Mouse (Mus musculus) right cerebral cortex, postnatal 4 days (tissue): ENCODE measurements around the gene Sh3d19.
"Not testable (repeated sequence)": the region's sequence is repeated elsewhere in the genome, so short reads cannot be mapped to it uniquely, and the experiment has no call there.

Source experiments
- DNase-seq: peaks from one replicate; pipeline ENCODE4 v3.0.0-alpha.2; 2022

The Sh3d19 gene

GRCm38 (mm10) chr3:85981761-85982160 lies 10.9 kb downstream of the Sh3d19 start:
- not testable (repeated sequence) for DNase-seq

- DNase-seq: no peak
Measured at GRCm38 (mm10) chr3:85984537-85984936, 13.6 kb downstream of the Sh3d19 start.

GRCm38 (mm10) chr3:85987225-85987624 lies 16.3 kb downstream of the Sh3d19 start:
- no peak for DNase-seq

- no peak for DNase-seq
Measured at GRCm38 (mm10) chr3:85991140-85991801, 20.4 kb downstream of the Sh3d19 start.

- DNase-seq: no peak
Measured at GRCm38 (mm10) chr3:85991802-85992156, 20.9 kb downstream of the Sh3d19 start.

GRCm38 (mm10) chr3:85993744-85994143 lies 22.8 kb downstream of the Sh3d19 start:
- no peak for DNase-seq

- no peak for DNase-seq
Measured at GRCm38 (mm10) chr3:85994645-85995044, 23.7 kb downstream of the Sh3d19 start.

GRCm38 (mm10) chr3:86001271-86001670 lies 30.4 kb downstream of the Sh3d19 start:
- no peak for DNase-seq

GRCm38 (mm10) chr3:86002423-86002822 lies 31.5 kb downstream of the Sh3d19 start, which contains the start of gene Prss48:
Gene Prss48 (minus strand): TSS chr3:86002491.
- peak; percentile 6 for DNase-seq

- no peak for DNase-seq
Measured at GRCm38 (mm10) chr3:86002940-86003339, 32.0 kb downstream of the Sh3d19 start.

GRCm38 (mm10) chr3:86004751-86005150 lies 33.8 kb downstream of the Sh3d19 start:
- DNase-seq: no peak

- no peak for DNase-seq
Measured at GRCm38 (mm10) chr3:86010618-86011017, 39.7 kb downstream of the Sh3d19 start.

- no peak for DNase-seq
Measured at GRCm38 (mm10) chr3:86011373-86011772, 40.5 kb downstream of the Sh3d19 start.

GRCm38 (mm10) chr3:86011833-86012232 lies 40.9 kb downstream of the Sh3d19 start:
- no peak for DNase-seq

- DNase-seq: no peak
Measured at GRCm38 (mm10) chr3:86013837-86014236, 42.9 kb downstream of the Sh3d19 start.

GRCm38 (mm10) chr3:86016965-86017364 lies 46.1 kb downstream of the Sh3d19 start:
- no peak for DNase-seq

GRCm38 (mm10) chr3:86017484-86017883 lies 46.6 kb downstream of the Sh3d19 start:
- no peak for DNase-seq

- no peak for DNase-seq
Measured at GRCm38 (mm10) chr3:86020921-86021650, 50.2 kb downstream of the Sh3d19 start.

- no peak for DNase-seq
Measured at GRCm38 (mm10) chr3:86021651-86022050, 50.7 kb downstream of the Sh3d19 start.

- DNase-seq: no peak
Measured at GRCm38 (mm10) chr3:86024065-86024795, 53.3 kb downstream of the Sh3d19 start.

- DNase-seq: no peak
Measured at GRCm38 (mm10) chr3:86025341-86026137, 54.6 kb downstream of the Sh3d19 start.

- DNase-seq: no peak
Measured at GRCm38 (mm10) chr3:86028658-86029375, 57.9 kb downstream of the Sh3d19 start.
